Mouse (Mus musculus) heart, adult 2 months (tissue): ENCODE measurements around the gene Ube2cbp.

Experiments used
- CTCF ChIP-seq: fragments of 200-600 bp; IDR thresholded peaks from 2 replicates; pipeline ENCODE4 v1.8.1; 2022; ENCODE audit warnings: antibody characterized with exemption, mild to moderate bottlenecking, moderate library complexity
- POLR2A ChIP-seq: fragments of 200-500 bp; IDR thresholded peaks from 2 replicates; pipeline ENCODE4 v1.6.1; 2011; ENCODE audit warnings: mild to moderate bottlenecking, low read depth, low read length, control low read depth; ENCODE audit not compliant: insufficient read depth

DNA sequence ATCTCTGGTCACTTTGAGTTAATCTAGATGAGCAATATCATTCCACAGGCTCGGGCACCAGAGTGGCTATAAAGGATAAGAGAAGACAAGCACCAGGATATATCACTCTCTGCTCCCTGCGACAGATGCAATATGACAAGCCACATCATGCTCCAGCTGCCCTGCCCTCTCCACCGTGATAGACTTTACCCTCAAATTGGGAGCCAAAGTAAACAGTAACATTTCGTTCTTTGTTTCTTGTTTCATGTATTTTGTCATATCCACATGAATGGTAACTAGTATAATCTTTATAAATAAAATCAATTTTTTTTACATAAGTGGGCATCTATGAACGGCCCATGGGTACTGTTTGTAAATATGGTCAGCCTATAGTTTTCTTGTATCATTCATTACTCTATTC, 195.2 kb downstream of the Ube2cbp start:
- TF ChIP-seq POLR2A (no peak), CTCF (no peak)
